Mouse (Mus musculus) forebrain, embryonic 12.5 days (tissue): ENCODE results near the gene Prl2c5. TPM values are rescaled to one million over a fixed set of nuclear protein-coding genes. Genes with fewer than 3 reads are reported as not detected.
"Not testable (repeated sequence)": the region's sequence is repeated elsewhere in the genome, so short reads cannot be mapped to it uniquely, and the experiment has no call there.

Experiments used
- ATAC-seq: fragments of 200-750 bp; cut with Nextera tagmentation; 2 replicates; pipeline ENCODE4 v1.8.0; 2017; ENCODE audit warnings: moderate TSS enrichment; ENCODE audit not compliant: low FRiP score
- H3K27ac ChIP-seq: fragments of 300-500 bp; sonication (generic); 2 replicates; pipeline ENCODE4 v1.5.1; 2016; ENCODE audit warnings: mild to moderate bottlenecking
- H3K27me3 ChIP-seq: fragments of 300-500 bp; sonication (generic); 2 replicates; pipeline ENCODE4 v1.6.1; 2016; ENCODE audit warnings: mild to moderate bottlenecking
- H3K36me3 ChIP-seq: fragments of 300-500 bp; sonication (generic); replicated peaks from 2 replicates; pipeline ENCODE4 v1.6.1; 2016; ENCODE audit warnings: mild to moderate bottlenecking
- H3K4me1 ChIP-seq: fragments of 300-500 bp; sonication (generic); 2 replicates; pipeline ENCODE4 v1.6.1; 2016
- H3K4me2 ChIP-seq: fragments of 300-500 bp; sonication (generic); 2 replicates; pipeline ENCODE4 v1.6.1; 2016; ENCODE audit warnings: mild to moderate bottlenecking, moderate library complexity
- H3K4me3 ChIP-seq: fragments of 300-500 bp; sonication (generic); replicated peaks from 2 replicates; pipeline ENCODE4 v1.5.1; 2016; ENCODE audit warnings: mild to moderate bottlenecking
- H3K9ac ChIP-seq: fragments of 300-500 bp; sonication (generic); 2 replicates; pipeline ENCODE4 v1.6.1; 2016; ENCODE audit warnings: mild to moderate bottlenecking
- H3K9me3 ChIP-seq: fragments of 300-500 bp; sonication (generic); 2 replicates; pipeline ENCODE4 v1.6.1; 2016
- WGBS: fragments of 180-500 bp; shearing (Covaris S2); methylation state at CpG from one replicate; pipeline ENCODE4 v1.1.7; 2016; 5-methylcytosine and 5-hydroxymethylcytosine counted together
- polyA plus RNA-seq: library from polyadenylated mRNA; unstranded; fragments of >200 nt; fragmentation: Nextera tagmentation; extraction: Ambion mirVana; gene quantifications from 2 replicates; pipeline ENCODE4 v1.2.1, GENCODE M21; 2016

Gene Prl2c5
- not detected in 2 replicates for polyA plus RNA-seq

DNA sequence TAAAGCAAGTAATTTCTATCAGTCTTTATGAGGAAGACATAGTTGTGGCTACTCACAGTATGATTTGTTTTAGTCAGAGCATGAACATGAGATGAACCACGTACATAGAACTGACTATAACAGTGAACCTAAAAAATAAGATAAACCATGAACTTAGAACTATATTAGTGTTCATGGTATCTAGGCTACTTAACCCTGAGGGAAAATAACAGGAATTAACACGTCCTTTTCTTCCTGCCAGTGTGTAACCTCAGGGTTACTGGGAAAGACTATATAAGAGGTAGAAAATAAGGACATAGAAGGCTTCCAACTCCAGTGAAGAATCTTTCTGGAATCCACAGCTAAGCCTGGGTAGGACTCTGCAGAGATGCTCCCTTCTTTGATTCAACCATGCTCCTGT is at the start of gene Prl2c5:
Prl2c5 (plus strand) TSS at position 301 of the 400 bp plus-strand sequence.
- not testable (repeated sequence) for H3K4me1 ChIP-seq, H3K9me3 ChIP-seq, H3K9ac ChIP-seq, H3K4me2 ChIP-seq, H3K4me3 ChIP-seq, H3K36me3 ChIP-seq, H3K27me3 ChIP-seq, H3K27ac ChIP-seq, ATAC-seq
- WGBS = 59% methylated on average over 2 of the region's 2 CpGs

DNA sequence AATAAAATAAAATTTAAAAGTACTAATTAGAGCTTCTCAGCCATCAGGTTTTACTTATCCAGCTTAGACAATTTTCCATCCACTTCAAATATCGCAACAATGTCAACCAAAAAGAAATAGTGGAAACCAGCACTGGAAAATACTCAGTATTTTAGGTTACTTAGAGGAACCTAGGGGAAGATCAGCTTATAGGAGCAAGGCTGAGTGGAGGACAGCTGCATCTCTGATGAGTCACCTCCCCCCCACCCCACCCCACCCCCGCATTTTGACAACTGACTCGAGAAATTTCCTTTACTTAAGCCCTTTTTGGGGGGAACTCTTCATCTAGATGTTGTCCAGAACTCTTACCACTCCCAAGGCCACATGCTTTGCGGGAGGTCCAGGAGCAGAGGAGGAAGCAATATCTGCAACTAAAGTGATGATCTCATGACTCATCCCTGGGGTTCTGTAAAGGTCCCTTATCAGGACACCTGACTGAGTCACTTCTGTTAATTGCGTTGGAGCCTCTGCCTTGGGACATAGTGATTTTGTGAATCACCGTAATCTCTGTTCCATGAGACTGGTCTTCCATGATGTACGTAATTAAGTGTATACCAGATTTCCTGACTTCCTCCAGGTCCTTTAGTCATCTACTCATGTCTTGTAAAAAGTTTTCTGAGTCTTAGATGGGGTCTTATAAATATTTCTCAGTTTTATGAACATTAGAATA is 19.6 kb upstream of the Prl2c5 start:
- not testable (repeated sequence) for H3K27ac ChIP-seq, H3K9ac ChIP-seq, H3K36me3 ChIP-seq, H3K27me3 ChIP-seq, H3K4me1 ChIP-seq, H3K9me3 ChIP-seq, H3K4me2 ChIP-seq, ATAC-seq, H3K4me3 ChIP-seq
- 65% methylated on average over 4 of the region's 7 CpGs for WGBS

DNA sequence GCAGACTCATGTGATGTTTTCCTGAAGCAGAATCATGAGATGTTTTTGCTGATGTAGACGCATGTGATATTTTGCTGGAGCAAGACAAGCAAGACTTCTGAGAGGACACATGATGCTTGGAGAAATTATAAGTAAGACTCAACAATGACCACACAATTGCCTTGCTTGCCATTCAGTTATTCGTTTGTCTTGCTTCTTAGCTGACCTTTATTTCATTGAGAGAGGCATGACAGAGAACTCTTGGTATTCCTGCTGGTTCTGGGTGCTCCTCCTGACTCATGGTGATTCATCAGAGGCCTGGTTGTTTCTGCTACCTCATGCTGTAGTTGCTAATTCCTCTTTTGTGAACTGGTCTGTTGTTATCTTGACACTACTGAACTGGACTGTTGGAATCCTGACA is 13.9 kb upstream of the Prl2c5 start:
- WGBS = 77% methylated on average over 2 of the region's 2 CpGs
- not testable (repeated sequence) for ATAC-seq

DNA sequence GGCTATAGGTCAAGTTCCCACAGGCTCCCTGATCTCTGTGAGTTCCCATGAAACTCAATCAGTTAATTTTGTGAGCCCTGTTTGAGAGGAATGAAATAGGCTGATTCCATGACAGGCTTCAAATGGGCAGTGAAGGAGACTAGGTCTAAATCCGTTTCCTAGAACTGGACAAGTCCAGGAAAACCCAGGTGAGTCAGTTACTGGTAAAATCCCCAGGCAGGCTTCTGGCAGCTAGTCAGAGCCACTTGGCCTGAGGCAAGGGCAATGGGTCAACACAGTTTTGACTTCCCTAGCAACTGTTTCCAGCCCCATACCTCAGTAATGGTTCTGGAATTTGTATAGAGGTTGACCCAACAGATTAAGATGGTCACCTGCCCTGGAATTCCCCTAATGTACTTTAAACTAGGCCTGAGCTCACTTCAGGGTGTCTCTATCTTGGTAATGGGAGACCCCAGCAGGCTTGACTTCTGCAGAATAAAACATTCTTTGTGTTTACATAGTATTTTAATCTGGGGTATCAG is 8.8 kb upstream of the Prl2c5 start:
- H3K36me3 ChIP-seq, H3K9me3 ChIP-seq, ATAC-seq, H3K9ac ChIP-seq, H3K27me3 ChIP-seq, H3K4me2 ChIP-seq, H3K27ac ChIP-seq, H3K4me3 ChIP-seq, H3K4me1 ChIP-seq: not testable (repeated sequence)
- WGBS = 62% methylated on average over 1 of the region's 1 CpGs

More for the DNA sequence above, 13.9 kb upstream of the Prl2c5 start:
- H3K4me3 ChIP-seq, H3K4me2 ChIP-seq, H3K27ac ChIP-seq, H3K9ac ChIP-seq, H3K27me3 ChIP-seq, H3K36me3 ChIP-seq, H3K4me1 ChIP-seq, H3K9me3 ChIP-seq: not testable (repeated sequence)

DNA sequence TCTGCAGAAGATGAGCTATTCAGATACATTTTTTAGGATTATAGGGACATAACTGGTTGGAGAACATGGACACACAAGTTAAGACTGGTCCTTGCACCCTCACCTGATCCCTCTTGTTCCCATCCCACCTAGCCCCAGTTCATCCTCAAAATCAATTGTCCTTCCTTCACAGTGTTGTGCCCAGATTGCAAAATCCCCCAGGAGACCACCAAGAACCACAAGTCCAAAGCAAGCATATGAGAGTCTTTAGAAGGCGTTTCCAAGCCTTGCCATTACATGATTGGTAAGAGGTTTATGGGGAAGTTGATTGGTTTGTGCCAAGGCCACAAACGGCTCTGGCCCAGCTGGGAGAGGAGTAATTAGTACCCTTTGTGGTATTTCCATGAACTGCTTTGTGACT is 6.8 kb upstream of the Prl2c5 start:
- not testable (repeated sequence) for H3K9me3 ChIP-seq, H3K9ac ChIP-seq, H3K4me3 ChIP-seq, H3K4me2 ChIP-seq, H3K27ac ChIP-seq, H3K4me1 ChIP-seq, ATAC-seq, H3K36me3 ChIP-seq, H3K27me3 ChIP-seq
- 68% methylated on average over 2 of the region's 2 CpGs for WGBS

DNA sequence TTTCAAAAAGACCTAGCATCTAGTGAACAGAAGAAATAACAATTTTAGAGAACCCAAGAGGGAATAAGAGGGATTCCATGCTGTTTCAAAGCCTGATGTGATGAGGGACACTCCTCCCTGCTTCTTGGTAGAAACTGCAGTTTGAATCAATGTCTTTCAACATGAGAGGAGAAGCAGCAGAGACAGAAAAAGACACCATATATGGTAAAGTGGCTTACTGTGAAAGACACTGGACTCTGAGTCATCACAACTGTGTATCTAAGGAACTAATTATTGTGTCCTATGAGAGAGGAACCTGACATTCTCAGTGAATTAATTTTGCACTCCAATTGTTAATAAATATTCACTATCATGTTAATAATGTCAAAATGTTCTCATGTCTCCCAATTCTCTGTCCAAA is 28.7 kb downstream of the Prl2c5 start:
- not testable (repeated sequence) for H3K9me3 ChIP-seq, H3K27me3 ChIP-seq, H3K4me3 ChIP-seq, H3K4me2 ChIP-seq, H3K9ac ChIP-seq, H3K4me1 ChIP-seq, H3K36me3 ChIP-seq, ATAC-seq, H3K27ac ChIP-seq

DNA sequence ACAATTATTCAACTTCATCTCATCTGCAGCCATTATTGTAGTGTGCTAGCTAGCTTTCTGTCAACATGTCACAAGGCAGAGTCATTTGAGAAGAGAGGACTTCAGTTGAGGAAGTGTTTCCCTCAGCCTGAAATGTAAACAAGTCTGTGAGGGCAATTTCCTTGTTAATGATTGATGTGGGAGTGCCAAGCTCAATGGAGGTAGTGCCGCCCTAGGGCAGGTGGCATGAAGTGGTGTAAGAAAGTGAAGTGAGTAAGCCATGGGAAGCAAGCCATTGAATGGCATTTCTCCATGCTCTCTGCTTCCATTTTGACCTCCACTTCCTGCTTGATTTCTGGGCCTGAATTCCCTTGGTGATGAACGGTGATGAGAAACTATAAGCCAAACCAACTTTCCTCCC is 33.8 kb downstream of the Prl2c5 start:
- not testable (repeated sequence) for ATAC-seq, H3K9me3 ChIP-seq
- 90% methylated on average over 2 of the region's 2 CpGs for WGBS

DNA sequence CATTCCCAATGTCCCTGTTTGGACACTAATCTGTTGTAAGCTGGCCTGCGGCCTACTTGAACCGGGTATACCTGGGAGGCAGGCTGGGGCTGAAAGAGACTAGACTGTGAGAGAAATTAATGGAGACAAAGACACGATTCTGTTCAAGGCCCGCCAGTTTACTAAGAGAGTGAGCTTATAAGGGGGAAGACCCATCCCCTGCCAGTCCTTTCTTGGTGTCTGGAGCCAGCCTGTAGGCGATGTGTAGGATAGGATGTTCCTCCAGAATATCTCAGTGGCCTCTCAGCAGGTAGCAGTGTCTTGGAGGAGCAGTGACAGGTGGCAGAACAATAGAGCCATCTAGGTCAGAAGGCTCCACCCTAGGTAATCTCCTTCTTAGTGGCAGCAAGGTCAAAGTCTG is 37.7 kb downstream of the Prl2c5 start:
- H3K36me3 ChIP-seq, H3K4me3 ChIP-seq, H3K4me2 ChIP-seq, H3K27ac ChIP-seq, H3K4me1 ChIP-seq, ATAC-seq, H3K27me3 ChIP-seq, H3K9me3 ChIP-seq, H3K9ac ChIP-seq: not testable (repeated sequence)
- whole genome bisulfite sequencing = 67% methylated on average over 5 of the region's 5 CpGs

More for the DNA sequence above, 33.8 kb downstream of the Prl2c5 start:
- not testable (repeated sequence) for H3K4me1 ChIP-seq, H3K4me3 ChIP-seq, H3K36me3 ChIP-seq, H3K27ac ChIP-seq, H3K9ac ChIP-seq, H3K4me2 ChIP-seq, H3K27me3 ChIP-seq

DNA sequence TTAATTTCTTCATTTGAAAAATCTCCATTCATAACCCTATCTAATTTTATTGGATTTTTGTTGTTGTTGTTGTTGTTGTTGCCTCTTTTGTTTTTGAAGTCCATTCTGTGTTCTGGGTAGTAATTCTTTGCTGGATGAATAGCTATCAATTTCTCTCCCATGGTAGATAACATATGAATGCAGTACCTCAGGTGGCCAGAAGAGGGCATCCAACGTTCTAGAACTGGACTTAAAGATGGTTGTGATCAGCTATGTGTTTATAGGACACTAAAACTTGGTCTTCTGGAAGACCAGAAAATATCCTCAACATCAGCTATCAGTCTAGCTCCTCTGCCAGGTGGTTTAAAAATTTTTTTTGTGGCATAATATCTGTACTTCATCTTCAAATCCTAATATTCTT is 54.9 kb downstream of the Prl2c5 start:
- WGBS = 0% methylated on average over 1 of the region's 1 CpGs
- H3K9me3 ChIP-seq, H3K27me3 ChIP-seq, H3K4me3 ChIP-seq, H3K36me3 ChIP-seq, ATAC-seq, H3K9ac ChIP-seq, H3K4me2 ChIP-seq, H3K27ac ChIP-seq, H3K4me1 ChIP-seq: not testable (repeated sequence)

Other genes starting within 250 kb of the Prl2c5 start
- not detected in 2 replicates for gene Prl2c2, start 177.3 kb upstream of the Prl2c5 start, polyA plus RNA-seq
- 27.2 and 28.3 TPM in 2 replicates for gene Gpr137b, start 211.3 kb downstream of the Prl2c5 start, polyA plus RNA-seq